Mouse (Mus musculus) forebrain, postnatal 0 days (tissue): ENCODE measurements at regions not wholly inside any gene's neighbourhood (a gene's known extent, or its start where the extent isn't known, plus 50 kb on each side); places are given as distances from the start of the nearest gene placed in this dataset.
A peak's percentile ranks its signal among the peaks of the same experiment; 100 is the strongest.

Source experiments
- ATAC-seq: fragments of 200-750 bp; cut with Nextera tagmentation; 2 replicates; pipeline ENCODE4 v1.8.0; 2017; ENCODE audit warnings: mild to moderate bottlenecking, moderate library complexity
- DNase-seq: peaks from one replicate; pipeline ENCODE4 v3.0.0-alpha.2; 2015
- H3K27ac ChIP-seq: fragments of 300-500 bp; sonication (generic); 2 replicates; pipeline ENCODE4 v1.5.1; 2014; ENCODE audit warnings: low read depth, mild to moderate bottlenecking, antibody characterized with exemption, low read length, moderate library complexity, mixed read lengths
- H3K27me3 ChIP-seq: fragments of 300-500 bp; sonication (generic); 2 replicates; pipeline ENCODE4 v1.6.1; 2014; ENCODE audit warnings: mild to moderate bottlenecking, low read length, mixed read lengths; ENCODE audit not compliant: insufficient read depth
- H3K36me3 ChIP-seq: fragments of 300-500 bp; sonication (generic); 2 replicates; pipeline ENCODE4 v1.6.1; 2014; ENCODE audit warnings: mild to moderate bottlenecking, moderate library complexity; ENCODE audit not compliant: insufficient read depth
- H3K4me1 ChIP-seq: fragments of 300-500 bp; sonication (generic); 2 replicates; pipeline ENCODE4 v1.6.1; 2014; ENCODE audit warnings: antibody characterized with exemption; ENCODE audit not compliant: insufficient read depth
- H3K4me2 ChIP-seq: fragments of 300-500 bp; sonication (generic); 2 replicates; pipeline ENCODE4 v1.6.1; 2014; ENCODE audit warnings: low read depth, mild to moderate bottlenecking, moderate library complexity
- H3K4me3 ChIP-seq: fragments of 300-500 bp; sonication (generic); 2 replicates; pipeline ENCODE4 v1.5.1; 2014; ENCODE audit warnings: low read depth, low read length, mixed read lengths
- H3K9ac ChIP-seq: fragments of 300-500 bp; sonication (generic); 2 replicates; pipeline ENCODE4 v1.6.1; 2014; ENCODE audit warnings: mild to moderate bottlenecking
- H3K9me3 ChIP-seq: fragments of 300-500 bp; sonication (generic); 2 replicates; pipeline ENCODE4 v1.6.1; 2016; ENCODE audit warnings: low read length
- CTCF ChIP-seq: sonication (generic); IDR thresholded peaks from 2 replicates; pipeline ENCODE4 v1.5.1; 2016; ENCODE audit warnings: antibody characterized with exemption, control low read depth, low read depth
- WGBS: fragments of 180-500 bp; shearing (Covaris S2); extraction: QIAGEN DNeasy Blood & Tissue Kit; methylation state at CpG from one replicate; pipeline ENCODE4 v1.1.7; 2014; 5-methylcytosine and 5-hydroxymethylcytosine counted together

DNA sequence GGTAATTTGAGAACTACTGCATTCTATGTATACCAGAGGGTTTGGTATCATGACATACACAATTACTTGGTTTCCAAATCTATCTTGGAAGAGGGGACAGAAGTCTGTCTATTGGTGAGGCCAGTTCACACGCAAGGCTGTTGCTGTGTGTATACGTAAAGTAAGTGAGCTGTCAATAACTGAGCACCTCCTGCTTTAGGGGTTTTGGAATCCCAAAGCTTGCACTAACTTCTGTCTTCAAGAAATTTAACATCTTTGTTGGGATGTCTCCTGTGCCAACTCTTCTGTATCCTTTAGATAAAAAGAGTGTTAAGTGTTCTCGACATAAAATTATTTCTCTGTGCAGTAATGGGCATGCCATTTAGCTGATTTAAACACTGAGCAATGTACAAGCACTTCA, 572.1 kb downstream of the Plcl1 start:
- no peaks in the 10 kb centered on the region for H3K4me1 ChIP-seq
- no peak overlapping the region for H3K4me2 ChIP-seq
- no peaks in the 10 kb centered on the region for H3K27me3 ChIP-seq
- TF ChIP-seq CTCF = no peak
- no peaks in the 10 kb centered on the region for H3K36me3 ChIP-seq
- H3K9ac ChIP-seq = no peak overlapping the region
- no peak overlapping the region for H3K27ac ChIP-seq
- peak; percentile 67 for ATAC-seq
- no peaks in the 10 kb centered on the region for H3K9me3 ChIP-seq
- no peak overlapping the region for H3K4me3 ChIP-seq
- 67% methylated on average over 3 of the region's 3 CpGs for WGBS
- DNase-seq = peak; percentile 55

DNA sequence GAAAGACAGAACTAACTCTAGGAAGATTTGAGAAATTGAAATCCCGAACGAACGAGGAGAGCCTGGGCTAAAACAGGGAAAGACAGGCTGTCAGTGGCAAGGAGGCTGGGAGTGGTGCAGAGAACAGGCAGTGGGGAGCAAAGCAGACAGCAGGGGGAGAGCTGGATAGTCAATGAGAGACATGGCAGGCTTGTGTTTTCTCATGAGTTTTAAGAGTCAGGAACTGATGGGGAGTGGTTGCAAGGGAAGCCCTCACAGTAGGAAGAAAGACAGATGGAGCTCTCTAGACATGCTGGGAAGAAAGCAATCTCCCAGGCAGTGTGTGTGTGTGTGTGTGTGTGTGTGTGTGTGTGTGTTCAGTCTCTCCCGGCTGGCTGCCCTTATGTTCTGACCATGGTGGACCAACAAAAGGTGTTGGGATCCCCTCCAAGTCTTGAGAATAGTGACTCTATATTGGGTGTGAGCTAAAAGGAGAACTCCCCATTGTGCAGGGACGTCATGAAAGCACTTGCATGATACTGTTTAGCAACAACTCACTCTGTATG, 577.9 kb downstream of the Plcl1 start:
- WGBS = 53% methylated on average over 5 of the region's 5 CpGs
- Histone ChIP-seq H3K9me3 (no peaks in the 10 kb centered on the region), H3K4me3 (no peak overlapping the region), H3K36me3 (no peaks in the 10 kb centered on the region), H3K27ac (no peak overlapping the region), H3K4me2 (no peak overlapping the region), H3K9ac (no peak overlapping the region), H3K27me3 (no peaks in the 10 kb centered on the region), H3K4me1 (no peaks in the 10 kb centered on the region)
- peak; percentile 25; the same call in 1 of the 2 replicates for TF ChIP-seq CTCF
- ATAC-seq = peak; percentile 82
- peak; percentile 35 for DNase-seq

DNA sequence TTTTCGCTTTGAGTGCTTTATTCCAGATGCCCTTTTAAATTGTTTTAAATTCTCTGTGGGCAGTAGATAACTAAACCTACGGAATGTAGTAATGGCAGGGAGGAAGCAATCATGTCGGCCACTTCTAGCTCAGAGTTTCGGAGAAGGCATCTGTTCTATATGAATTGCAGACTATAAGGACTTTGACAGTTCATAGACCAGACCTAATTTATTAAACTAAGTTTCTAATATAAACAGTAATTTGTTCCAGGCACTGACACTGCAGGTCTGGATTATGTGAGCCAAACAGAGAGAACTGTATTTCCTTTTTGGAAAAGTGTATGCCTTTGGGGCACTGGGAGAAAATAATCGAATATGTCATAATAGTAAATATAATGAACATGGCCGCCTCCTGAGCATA, 591.4 kb downstream of the Plcl1 start:
- no peak for TF ChIP-seq CTCF
- Histone ChIP-seq H3K27ac (no peak overlapping the region), H3K36me3 (no peaks in the 10 kb centered on the region), H3K4me2 (no peak overlapping the region), H3K9me3 (no peaks in the 10 kb centered on the region), H3K9ac (no peak overlapping the region), H3K4me3 (no peak overlapping the region), H3K4me1 (no peaks in the 10 kb centered on the region), H3K27me3 (no peaks in the 10 kb centered on the region)
- 93% methylated on average over 6 of the region's 6 CpGs for whole genome bisulfite sequencing
- DNase-seq (no peak), ATAC-seq (no peak)
